Mouse (Mus musculus): ENCODE measurements around the gene Vmn1r213.

Gene Vmn1r213

DNA sequence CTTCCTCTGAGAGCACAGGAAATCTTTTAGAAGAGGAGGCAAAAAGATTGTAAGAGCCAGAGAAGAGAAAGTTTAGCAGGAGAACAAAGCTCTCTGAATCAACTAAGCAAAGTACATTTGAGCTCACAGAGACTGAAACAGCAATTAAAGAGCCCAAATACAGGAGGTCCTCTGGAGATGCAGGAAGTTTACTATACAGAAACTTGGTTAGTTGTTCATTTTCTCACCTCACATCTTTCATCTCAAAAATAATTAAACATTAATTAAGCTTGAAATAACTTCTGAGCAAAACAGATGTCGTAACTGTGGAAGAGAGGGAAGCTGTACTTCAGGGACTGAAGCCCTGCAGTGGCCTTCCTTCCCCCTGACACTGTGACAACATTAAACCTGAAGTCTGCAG lies at the start of gene Vmn1r213:
Vmn1r213 (plus strand) TSS at position 301 of the 400 bp plus-strand sequence.
- no peak for DNase-seq (ENCODE audit: low read depth)

DNA sequence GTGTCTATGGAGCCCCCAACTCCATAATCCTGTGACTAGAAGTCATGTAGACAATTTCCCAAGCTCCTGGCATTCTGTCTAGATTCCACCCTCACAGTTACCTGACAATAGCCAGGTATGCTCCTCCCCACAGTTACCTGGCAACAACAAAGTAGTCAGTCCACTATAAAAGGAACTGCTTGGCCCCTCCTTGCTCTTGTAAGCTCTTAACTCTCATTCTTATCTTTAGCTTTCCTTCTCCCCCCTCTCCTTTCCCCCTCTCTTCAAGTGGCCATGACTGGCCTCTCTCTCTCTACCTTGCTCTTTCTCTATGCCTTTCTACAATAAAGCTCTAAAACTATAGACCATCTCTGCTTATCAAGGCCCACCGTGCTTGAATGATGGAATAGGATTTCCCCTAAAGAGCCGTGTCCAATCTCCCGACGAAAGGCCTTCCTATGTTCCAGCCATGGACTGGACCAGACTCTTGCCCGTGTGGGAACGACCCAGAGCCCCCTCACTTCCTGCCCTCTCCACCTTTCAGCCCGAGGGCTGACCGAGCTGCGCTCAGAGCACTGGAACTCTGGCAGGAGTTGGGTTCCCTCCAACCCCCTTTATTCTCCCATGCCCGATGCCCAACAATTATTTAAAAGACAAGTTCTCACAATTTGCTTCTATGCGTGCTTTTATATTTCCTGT lies 17.1 kb upstream of the Vmn1r213 start:
- DNase-seq (ENCODE audit: low read depth): no peak

DNA sequence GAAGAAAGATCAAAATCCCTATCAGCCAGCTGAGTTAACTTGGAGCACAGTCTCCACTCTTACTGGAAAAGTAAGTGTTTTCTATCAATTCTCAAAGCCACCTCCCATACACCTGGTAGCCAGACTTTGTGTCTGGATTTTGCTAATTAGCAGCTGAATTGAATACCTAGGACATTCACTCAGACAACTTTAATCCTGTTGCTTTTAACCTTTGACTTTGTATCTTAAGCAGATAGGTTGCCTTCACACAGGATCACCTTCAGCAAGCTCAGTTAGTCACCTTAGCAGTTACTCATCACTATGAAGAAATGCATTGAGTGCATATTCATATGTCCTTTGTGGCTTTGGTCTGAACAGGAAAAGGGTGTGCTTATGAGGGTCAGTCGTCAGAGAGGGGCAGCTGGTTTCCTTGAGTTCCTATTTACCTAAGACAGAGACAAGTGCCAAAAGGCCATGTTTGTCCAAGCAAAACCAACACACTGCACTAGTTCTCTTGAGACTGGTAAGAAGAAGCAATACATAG lies 15.2 kb upstream of the Vmn1r213 start:
- DNase-seq (ENCODE audit: low read depth): no peak

DNA sequence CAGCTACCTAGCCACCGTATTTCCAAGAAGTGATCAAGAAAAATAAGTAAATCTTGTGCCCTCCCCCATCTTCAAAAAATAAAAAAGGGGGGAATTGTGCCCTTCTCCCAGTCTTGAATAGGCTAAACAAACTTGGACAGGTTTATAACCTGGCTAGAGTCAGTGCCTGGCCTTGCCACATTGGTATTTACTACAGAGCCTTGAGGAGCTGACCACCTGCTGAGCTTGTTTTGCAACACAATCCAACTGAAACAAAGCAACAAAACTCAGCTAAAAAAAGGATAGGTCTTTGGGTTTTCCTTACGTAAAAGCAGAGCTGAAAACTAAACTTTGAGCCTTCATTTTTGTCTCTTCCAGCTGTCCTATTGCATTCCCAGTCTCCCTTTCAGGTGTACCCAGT lies 14.7 kb upstream of the Vmn1r213 start:
- DNase-seq (ENCODE audit: low read depth): no peak

DNA sequence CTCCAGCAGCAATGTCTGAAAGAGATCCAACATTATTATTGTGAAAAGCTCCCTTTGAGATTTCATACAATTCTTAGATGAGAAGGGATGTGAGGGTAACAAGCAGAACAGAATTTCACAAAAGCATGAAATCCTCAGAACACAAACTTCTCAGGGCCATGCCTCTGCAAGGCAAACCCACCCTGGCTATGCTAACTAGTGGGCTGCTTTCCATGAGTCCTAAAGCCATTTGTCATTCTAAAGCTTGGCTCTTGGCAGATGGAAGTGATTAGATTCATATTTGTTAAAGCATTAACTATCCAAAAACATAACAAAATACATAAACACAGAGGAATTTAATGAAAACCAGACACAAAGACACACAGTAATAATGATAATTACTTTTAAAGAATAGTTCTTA lies 10.7 kb downstream of the Vmn1r213 start:
- no peak for DNase-seq (ENCODE audit: low read depth)

DNA sequence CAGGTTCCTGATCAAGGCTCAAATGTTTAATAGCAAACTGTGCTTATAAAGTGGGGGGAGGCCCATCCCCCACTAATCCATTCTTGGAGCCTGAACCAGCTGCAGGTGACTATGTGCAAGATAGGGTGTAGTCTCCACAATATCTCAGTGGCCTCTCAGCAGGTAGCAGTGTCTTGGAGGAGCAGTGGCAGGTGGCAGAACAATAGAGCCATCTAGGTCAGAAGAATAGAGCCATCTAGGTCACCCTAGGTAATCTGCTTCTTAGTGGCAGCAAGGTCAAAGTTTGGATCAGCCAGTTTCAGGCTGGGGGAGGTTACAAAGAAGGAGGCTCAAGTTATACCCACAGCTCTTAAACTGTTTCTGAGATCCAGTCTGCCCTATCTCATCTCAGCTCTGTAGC lies 17.4 kb downstream of the Vmn1r213 start:
- no peak for DNase-seq (ENCODE audit: low read depth)

DNA sequence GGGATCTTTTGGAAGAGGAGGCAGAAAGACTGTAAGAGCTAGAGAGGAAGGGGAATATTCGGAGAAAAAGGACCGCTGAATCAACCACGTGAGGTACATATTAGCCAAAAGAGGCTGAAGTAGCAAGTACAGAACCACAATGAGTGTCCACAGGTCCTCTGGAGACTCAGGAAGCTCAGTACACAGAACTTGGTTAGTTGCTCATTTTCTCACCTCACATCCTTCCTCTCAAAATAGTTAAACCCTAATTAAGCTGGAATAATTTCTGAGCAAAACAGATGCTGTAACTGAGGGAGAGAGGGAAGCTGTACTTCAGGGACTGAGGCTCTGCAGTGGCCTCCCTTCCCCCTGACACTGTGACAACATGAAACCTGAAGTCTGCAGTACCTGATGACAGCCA lies 22.7 kb downstream of the Vmn1r213 start, which contains the start of gene Vmn1r214:
Vmn1r214 (plus strand) TSS at position 301 of the 400 bp plus-strand sequence.
- no peak for DNase-seq (ENCODE audit: low read depth)

DNA sequence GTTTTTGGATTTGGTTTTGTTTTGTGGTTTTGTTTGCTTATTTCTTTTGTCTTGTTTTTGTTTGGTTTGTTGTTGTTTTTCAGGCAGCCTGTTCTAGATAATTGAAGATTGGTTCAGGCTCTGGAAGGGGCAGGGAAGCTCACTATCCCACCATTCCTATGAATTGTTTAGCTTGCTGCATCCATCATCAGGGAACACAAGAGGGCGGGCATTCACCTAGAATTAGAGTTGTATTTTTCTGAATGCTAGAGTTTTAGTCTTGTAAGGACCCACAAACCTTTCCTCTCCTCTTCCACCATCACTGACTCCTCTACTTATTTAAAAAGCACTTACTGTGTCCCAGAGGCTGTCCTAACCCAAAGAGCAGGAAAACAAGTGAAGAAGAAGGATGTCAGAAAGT lies 50.3 kb downstream of the Vmn1r213 start:
- DNase-seq (ENCODE audit: low read depth): no peak

All from c-Kit-positive CD71-negative TER-119-negative erythroid progenitor cells, embryonic 14.5 days (primary cell).